Mouse (Mus musculus) heart, postnatal 25 days (tissue): ENCODE data around the gene Tprgl. TPM values are rescaled to one million over a fixed set of nuclear protein-coding genes. Genes with fewer than 3 reads are reported as not detected.

Source experiments
- DNase-seq: peaks from one replicate; pipeline ENCODE4 v3.0.0; 2022; ENCODE audit warnings: low spot score
- intact Hi-C: fragments of 180-260 bp; cut with DNase I; formaldehyde crosslinking; loops from one replicate; pipeline ENCODE4 v1.15.1; 2025
- total RNA-seq, 2 experiments: library from RNA; stranded (reverse); gene quantifications; 2 replicates each; pipeline ENCODE4 v1.2.3; 2021

The Tprgl gene
- total RNA-seq: 100 to 1,000 TPM; 118 to 124 TPM

- peak; percentile 94 for DNase-seq
- intact Hi-C loops: no loop called here
Observed at GRCm38 (mm10) chr4:154160538-154161390, at the start of gene Tprgl. Gene Tprgl (minus strand): TSS chr4:154160666.

GRCm38 (mm10) chr4:154209825-154210224 lies 49.4 kb upstream of the Tprgl start:
- DNase-seq: no peak
- intact Hi-C loops: loop anchor here (5.0 kb wide), 2 partner anchors 37 to 92 kb away; partner anchors contain the start of gene Arhgef16

- intact Hi-C loops: loop anchor here (5.0 kb wide), 2 partner anchors 38 to 93 kb away; partner anchors contain the start of gene Arhgef16
- no peak for DNase-seq
Observed at GRCm38 (mm10) chr4:154209054-154209453, 48.6 kb upstream of the Tprgl start.

GRCm38 (mm10) chr4:154207261-154207660 lies 46.8 kb upstream of the Tprgl start:
- intact Hi-C loops: loop anchor here (1.0 to 5.0 kb wide), 5 partner anchors 40 to 142 kb away; partner anchors contain the start of gene Arhgef16
- no peak for DNase-seq

GRCm38 (mm10) chr4:154205392-154205791 lies 44.9 kb upstream of the Tprgl start:
- intact Hi-C loops: loop anchor here (5.0 kb wide), 2 partner anchors 42 to 97 kb away; partner anchors contain the start of gene Arhgef16
- peak; percentile 71 for DNase-seq

- DNase-seq: no peak
- intact Hi-C loops: no loop called here
Observed at GRCm38 (mm10) chr4:154204532-154204931, 44.1 kb upstream of the Tprgl start.

GRCm38 (mm10) chr4:154201511-154201910 lies 41.0 kb upstream of the Tprgl start:
- intact Hi-C loops: no loop called here
- DNase-seq: no peak

GRCm38 (mm10) chr4:154198377-154198961 lies 38.0 kb upstream of the Tprgl start:
- no peak for DNase-seq
- intact Hi-C loops: no loop called here

GRCm38 (mm10) chr4:154197961-154198360 lies 37.5 kb upstream of the Tprgl start:
- DNase-seq: no peak
- intact Hi-C loops: no loop called here

- no peak for DNase-seq
- intact Hi-C loops: loop anchor here (1.0 kb wide), 1 partner anchor 22 kb away; no protein-coding TSS in a partner anchor
Observed at GRCm38 (mm10) chr4:154188948-154189347, 28.5 kb upstream of the Tprgl start.

- DNase-seq: no peak
- intact Hi-C loops: no loop called here
Observed at GRCm38 (mm10) chr4:154186002-154186537, 25.6 kb upstream of the Tprgl start.

- no peak for DNase-seq
- intact Hi-C loops: no loop called here
Observed at GRCm38 (mm10) chr4:154185001-154185400, 24.5 kb upstream of the Tprgl start.

- intact Hi-C loops: no loop called here
- no peak for DNase-seq
Observed at GRCm38 (mm10) chr4:154183566-154183965, 23.1 kb upstream of the Tprgl start.

- no peak for DNase-seq
- intact Hi-C loops: no loop called here
Observed at GRCm38 (mm10) chr4:154181001-154181400, 20.5 kb upstream of the Tprgl start.

- no peak for DNase-seq
- intact Hi-C loops: no loop called here
Observed at GRCm38 (mm10) chr4:154177257-154177656, 16.8 kb upstream of the Tprgl start.

- DNase-seq: no peak
- intact Hi-C loops: no loop called here
Observed at GRCm38 (mm10) chr4:154171931-154172604, 11.6 kb upstream of the Tprgl start.

- DNase-seq: no peak
- intact Hi-C loops: no loop called here
Observed at GRCm38 (mm10) chr4:154171151-154171930, 10.9 kb upstream of the Tprgl start.

GRCm38 (mm10) chr4:154170506-154171150 lies 10.2 kb upstream of the Tprgl start, which contains the start of gene Megf6:
Gene Megf6 (plus strand): TSS chr4:154170730.
- intact Hi-C loops: no loop called here
- DNase-seq: no peak

GRCm38 (mm10) chr4:154170021-154170420 lies 9.6 kb upstream of the Tprgl start:
- no peak for DNase-seq
- intact Hi-C loops: no loop called here
